Mouse (Mus musculus): ENCODE measurements around the gene Arid1a. TPM values are rescaled to one million over a fixed set of nuclear protein-coding genes. Genes with fewer than 3 reads are reported as not detected.

Arid1a gene
- 32.7 and 34.5 TPM in 2 replicates for polyA plus RNA-seq (2016; fragmentation: Nextera tagmentation; extraction: Ambion mirVana)

DNA sequence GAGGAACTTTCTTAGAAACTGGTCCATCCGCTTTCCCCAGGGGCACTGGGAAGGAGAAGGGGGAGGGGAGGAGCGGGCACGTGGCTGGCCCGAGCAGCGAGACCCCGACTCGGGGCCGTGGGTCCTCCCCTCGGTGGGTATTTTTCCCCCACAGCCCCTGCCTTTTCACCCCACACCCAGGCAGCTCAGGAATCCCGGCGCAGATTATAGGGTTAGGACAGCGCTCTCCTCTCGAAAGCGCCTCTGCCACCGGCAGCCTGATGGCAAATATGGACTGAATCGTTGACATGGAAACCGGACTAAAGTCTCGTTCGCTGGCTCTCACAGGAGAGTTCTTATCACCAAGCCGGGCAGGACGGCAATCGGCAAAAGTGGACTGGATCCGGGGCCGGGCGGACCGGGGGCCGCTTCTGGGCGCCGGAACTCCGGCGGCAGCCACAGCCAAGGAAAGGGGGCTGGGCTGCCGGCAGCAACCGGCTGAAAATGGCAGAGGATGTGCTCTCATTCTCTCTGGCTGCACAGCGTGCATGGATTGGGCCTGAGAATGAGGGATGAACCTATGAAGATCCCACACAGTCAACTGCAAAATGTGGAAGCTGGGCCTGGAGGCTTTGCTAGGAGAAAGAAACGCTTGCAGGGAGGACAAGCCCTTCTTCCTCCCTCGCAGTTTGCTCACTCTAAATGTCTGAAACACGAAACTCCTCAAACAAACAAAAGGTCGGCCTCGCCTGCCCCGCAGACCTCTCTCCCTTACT is at the start of gene Arid1a:
Gene Arid1a (minus strand): TSS at position 256 of the 755 bp plus-strand sequence.
- H3K4me3 ChIP-seq: peak within 1 kb of the TSS; percentile 100
- no peaks in the 10 kb centered on the region for H3K36me3 ChIP-seq
- peaks cover 36% of the 10 kb centered on the region for H3K4me1 ChIP-seq
- under 1% methylated on average over 40 of the region's 40 CpGs for WGBS
- no peaks in the 10 kb centered on the region for H3K27me3 ChIP-seq (ENCODE audit: low read depth, poor library complexity, severe bottlenecking)
- H3K27ac ChIP-seq (replicated peaks): peak within 1 kb of the TSS; percentile 100
- peak; percentile 96 for DNase-seq (ENCODE audit: low spot score)
- no peaks in the 10 kb centered on the region for H3K9me3 ChIP-seq (replicated peaks)

DNA sequence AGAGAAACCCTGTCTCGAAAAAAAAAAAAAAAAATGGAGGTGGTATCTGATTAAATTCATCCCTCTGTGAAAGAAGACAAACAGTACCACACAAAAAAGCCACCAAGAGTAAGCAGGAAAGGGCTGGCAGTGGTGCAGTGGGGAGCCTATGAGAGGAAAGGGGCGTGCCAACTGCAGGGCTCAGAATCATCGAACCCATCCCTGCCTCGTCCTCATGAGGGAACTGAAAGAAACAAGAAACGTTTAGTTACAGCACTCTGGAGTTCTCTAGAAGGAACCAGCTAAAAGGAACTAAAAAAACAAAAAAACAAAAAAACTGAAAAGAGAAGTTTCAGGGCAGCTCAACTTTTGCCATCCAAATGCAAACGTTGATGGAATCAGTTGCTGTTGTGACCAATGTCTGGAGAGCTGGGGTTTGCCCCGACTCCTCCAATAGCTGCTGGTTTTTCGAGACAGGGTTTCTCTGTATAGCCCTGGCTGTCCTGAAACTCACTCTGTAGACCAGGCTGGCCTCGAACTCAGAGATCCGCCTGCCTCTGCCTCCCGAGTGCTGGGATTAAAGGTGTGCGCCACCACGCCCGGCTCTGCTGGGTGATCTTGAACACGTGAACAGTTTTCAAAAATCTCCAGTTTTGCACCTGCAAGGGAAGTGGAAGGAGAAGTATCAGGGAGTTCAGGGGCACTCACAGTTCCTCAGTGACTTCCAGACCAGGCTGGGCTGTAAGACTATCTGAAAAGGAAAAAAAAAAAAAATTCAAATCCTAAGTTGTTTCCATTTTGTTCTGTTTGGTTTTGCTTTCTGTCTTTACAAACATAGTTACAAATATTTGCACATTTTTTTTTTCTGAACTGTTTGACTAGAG is 48.1 kb upstream of the Arid1a start:
- no peaks in the 10 kb centered on the region for H3K4me1 ChIP-seq
- 82% methylated on average over 15 of the region's 15 CpGs for WGBS
- no peaks in the 10 kb centered on the region for H3K9me3 ChIP-seq (replicated peaks)
- no peaks in the 10 kb centered on the region for H3K27me3 ChIP-seq (ENCODE audit: low read depth, poor library complexity, severe bottlenecking)
- H3K4me3 ChIP-seq: no peak overlapping the region
- no peaks in the 10 kb centered on the region for H3K36me3 ChIP-seq
- no peak for DNase-seq (ENCODE audit: low spot score)
- no peak overlapping the region for H3K27ac ChIP-seq (replicated peaks)

DNA sequence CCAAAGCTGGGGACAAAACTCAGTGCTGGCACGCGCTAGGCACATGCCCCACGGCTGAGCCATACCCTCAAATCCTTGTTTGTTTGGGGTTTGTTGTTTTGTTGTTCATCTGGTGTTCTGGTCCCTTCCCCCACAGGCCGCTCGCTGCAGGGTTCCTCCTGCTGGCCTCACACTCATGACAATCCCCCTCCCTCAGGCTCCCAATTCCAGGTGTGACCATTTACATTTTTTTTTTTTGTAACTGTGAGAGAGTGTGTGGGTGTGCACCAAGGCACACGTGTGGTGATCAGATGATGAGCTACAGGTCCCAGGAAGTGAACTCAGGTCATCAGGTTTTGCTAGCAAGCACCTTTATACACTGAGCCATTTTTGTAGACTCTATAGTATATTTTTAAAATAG is 44.0 kb upstream of the Arid1a start:
- no peaks in the 10 kb centered on the region for H3K36me3 ChIP-seq
- WGBS: 33% methylated on average over 6 of the region's 6 CpGs
- DNase-seq (ENCODE audit: low spot score): no peak
- H3K9me3 ChIP-seq (replicated peaks): no peaks in the 10 kb centered on the region
- H3K27me3 ChIP-seq (ENCODE audit: low read depth, poor library complexity, severe bottlenecking): no peaks in the 10 kb centered on the region
- H3K4me1 ChIP-seq: no peaks in the 10 kb centered on the region
- H3K4me3 ChIP-seq: no peak overlapping the region
- H3K27ac ChIP-seq (replicated peaks): no peak overlapping the region

DNA sequence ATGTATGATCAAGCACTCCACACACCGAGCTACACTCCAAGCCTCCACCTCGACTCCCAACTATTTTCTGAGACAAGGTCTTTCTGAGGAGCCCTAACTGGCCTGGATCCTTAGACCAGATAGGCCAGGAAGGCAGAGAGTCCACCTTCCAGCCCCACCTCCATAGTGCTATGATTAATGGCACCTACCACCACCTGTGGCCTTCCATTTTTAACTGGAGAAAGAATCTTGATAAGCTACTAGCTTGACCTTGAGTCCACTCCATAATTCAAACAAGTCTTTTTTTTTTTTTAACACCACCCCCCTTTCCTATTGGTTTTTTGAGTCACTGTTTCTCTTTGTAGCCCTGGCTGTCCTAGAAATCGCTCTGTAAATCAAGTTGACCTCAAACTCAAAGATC is 36.7 kb upstream of the Arid1a start:
- Histone ChIP-seq H3K27ac (replicated peaks) (no peak overlapping the region), H3K4me3 (no peak overlapping the region), H3K36me3 (no peaks in the 10 kb centered on the region), H3K4me1 (no peaks in the 10 kb centered on the region), H3K27me3 (ENCODE audit: low read depth, poor library complexity, severe bottlenecking) (no peaks in the 10 kb centered on the region), H3K9me3 (replicated peaks) (no peaks in the 10 kb centered on the region)
- WGBS: 87% methylated on average over 3 of the region's 3 CpGs
- DNase-seq (ENCODE audit: low spot score): no peak

DNA sequence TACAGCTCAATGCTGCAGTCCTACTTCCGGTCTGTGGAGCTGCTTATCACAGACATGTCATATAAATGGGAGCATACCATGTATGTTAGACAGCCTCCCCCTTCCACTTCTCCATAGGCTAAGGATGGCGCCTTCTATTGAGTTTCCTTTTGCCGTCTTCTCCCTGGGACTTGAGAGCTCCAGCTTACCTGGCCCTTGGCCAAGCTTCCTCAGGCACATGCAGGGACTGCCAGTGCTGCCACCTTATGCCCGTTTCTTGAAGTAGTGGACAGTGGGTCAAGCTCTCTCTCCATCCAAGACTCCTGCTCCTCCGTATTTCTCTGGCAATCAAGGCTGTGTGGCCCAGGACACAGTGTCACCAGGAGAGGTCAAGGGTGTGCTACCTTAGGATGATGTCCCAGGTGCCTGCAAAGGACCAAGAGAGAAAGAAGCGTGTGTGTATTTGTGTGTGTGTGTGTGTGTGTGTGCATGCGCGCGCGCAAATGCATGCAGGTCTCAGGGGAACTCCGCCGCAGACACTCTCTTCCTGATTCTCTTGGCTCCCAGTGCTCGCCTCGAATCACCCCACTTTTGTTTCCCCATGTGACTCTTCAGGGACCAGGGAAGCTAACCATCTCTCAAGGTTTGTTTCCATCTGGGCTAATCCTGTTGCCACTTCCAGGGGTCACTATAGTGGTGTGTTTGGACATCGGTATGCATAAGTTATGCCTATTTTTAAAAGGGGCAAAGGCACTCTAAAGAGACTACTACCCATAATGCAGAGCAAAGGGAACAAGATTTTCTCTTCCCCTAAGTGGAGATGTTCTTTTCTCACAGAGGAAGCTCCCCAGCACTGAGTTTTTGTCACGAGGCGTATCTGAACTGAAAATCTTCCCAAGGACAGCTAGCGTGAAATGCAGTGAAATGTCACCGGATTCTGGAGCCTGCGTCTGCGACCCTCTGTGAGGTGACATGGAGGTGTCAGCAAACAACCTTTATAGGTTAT is 18.3 kb upstream of the Arid1a start:
- no peaks in the 10 kb centered on the region for H3K36me3 ChIP-seq
- no peak overlapping the region for H3K27ac ChIP-seq (replicated peaks)
- no peaks in the 10 kb centered on the region for H3K9me3 ChIP-seq (replicated peaks)
- H3K4me3 ChIP-seq: no peak overlapping the region
- DNase-seq (ENCODE audit: low spot score): no peak
- H3K27me3 ChIP-seq (ENCODE audit: low read depth, poor library complexity, severe bottlenecking): no peaks in the 10 kb centered on the region
- WGBS: 91% methylated on average over 21 of the region's 21 CpGs
- H3K4me1 ChIP-seq: no peaks in the 10 kb centered on the region

DNA sequence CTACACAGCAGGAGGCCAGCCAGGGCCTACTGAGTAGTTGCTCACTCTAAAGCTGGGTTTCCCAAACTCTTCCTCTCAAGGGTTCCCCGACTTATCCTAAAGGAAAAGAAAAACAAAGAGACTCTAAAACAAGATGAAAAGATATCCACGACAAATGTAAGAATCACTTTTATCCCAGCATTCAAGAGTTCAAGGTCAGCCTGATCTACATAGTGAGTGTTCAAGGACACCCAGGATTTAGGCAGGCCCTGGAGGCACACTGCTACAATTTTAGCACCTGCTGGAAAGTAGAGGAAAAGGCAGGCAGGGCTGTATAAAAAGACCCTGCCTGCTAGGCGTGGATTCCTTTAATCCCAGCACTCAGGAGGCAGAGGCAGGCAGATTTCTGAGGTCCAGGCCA is 12.6 kb upstream of the Arid1a start:
- H3K27me3 ChIP-seq (ENCODE audit: low read depth, poor library complexity, severe bottlenecking): no peaks in the 10 kb centered on the region
- no peaks in the 10 kb centered on the region for H3K4me1 ChIP-seq
- H3K27ac ChIP-seq (replicated peaks): no peak overlapping the region
- DNase-seq (ENCODE audit: low spot score): no peak
- 77% methylated on average over 3 of the region's 3 CpGs for WGBS
- no peak overlapping the region for H3K4me3 ChIP-seq
- no peaks in the 10 kb centered on the region for H3K9me3 ChIP-seq (replicated peaks)
- no peaks in the 10 kb centered on the region for H3K36me3 ChIP-seq

DNA sequence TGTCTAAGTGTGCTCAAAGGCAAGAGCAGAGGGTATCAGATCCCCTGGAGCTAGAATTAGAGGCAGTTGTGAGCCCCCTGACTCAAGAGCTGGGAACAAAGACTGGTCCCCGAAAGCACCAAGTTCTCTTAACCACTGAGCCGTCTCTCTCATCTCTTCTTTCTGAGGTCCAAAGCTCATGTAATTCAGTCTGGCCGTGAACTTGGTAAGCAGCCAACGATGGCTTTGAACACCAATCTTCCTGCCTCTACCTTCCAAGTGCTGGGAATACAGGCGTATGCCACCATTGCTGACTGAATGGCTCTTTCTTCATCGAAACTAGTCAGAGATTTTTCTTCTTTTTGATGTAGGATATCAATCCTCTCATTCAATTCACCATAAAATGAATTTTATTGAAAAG is 6.5 kb upstream of the Arid1a start:
- H3K9me3 ChIP-seq (replicated peaks): no peaks in the 10 kb centered on the region
- 81% methylated on average over 6 of the region's 6 CpGs for WGBS
- H3K27ac ChIP-seq (replicated peaks): no peak overlapping the region
- H3K4me1 ChIP-seq: no peaks in the 10 kb centered on the region
- no peaks in the 10 kb centered on the region for H3K27me3 ChIP-seq (ENCODE audit: low read depth, poor library complexity, severe bottlenecking)
- no peak overlapping the region for H3K4me3 ChIP-seq
- no peak for DNase-seq (ENCODE audit: low spot score)
- H3K36me3 ChIP-seq: no peaks in the 10 kb centered on the region

DNA sequence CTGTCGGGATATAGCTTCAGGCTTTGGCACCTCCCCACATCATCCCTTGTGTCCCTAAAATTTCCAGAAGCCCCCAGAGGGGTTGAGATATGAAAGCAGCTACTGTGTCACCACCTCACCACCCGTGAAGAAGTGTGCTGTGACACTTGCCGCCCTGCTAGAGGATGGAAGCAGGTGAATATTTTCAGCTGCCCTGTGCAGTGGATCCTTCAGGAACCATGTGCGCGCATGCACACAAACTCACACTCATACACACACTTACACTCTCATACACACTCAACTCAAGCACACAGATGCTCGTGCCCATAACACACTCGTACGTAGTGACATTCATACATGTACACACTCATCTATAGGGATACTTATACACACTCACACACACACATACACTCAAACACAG is 3.1 kb upstream of the Arid1a start:
- H3K27me3 ChIP-seq (ENCODE audit: low read depth, poor library complexity, severe bottlenecking): no peaks in the 10 kb centered on the region
- H3K27ac ChIP-seq (replicated peaks): no peak overlapping the region
- H3K4me3 ChIP-seq: no peak overlapping the region
- 89% methylated on average over 8 of the region's 8 CpGs for WGBS
- no peaks in the 10 kb centered on the region for H3K9me3 ChIP-seq (replicated peaks)
- H3K4me1 ChIP-seq: peaks cover 27% of the 10 kb centered on the region
- DNase-seq (ENCODE audit: low spot score): no peak
- no peaks in the 10 kb centered on the region for H3K36me3 ChIP-seq

DNA sequence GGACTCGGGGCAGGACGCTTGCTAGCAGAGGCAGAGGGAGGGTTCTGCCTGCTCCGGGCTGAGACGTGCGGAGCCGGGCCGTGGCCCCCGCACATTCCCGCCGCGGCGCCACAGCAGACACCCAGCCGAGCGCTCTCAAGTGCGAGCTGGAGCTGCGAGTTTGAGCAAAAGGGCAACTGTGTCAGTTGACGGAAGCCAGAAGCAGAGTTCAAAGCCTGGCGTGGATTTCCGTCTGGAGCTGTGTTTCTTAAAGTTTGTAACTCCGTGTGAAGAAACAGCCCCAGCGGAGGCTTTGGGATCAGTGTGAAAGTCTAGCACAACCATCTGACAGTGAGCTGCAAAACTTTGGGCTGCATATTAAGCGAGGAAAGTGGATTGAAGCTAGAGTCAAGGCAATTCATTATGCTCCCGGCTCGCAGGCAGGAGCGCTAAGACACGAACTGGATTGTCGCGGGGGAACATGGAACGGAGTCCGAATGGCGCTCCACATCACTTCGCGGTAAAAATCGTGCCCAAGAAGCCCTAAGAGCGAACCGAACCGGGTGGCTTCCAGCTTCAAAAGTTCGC is 783 bp upstream of the Arid1a start:
- under 1% methylated on average over 38 of the region's 38 CpGs for WGBS
- no peaks in the 10 kb centered on the region for H3K9me3 ChIP-seq (replicated peaks)
- DNase-seq (ENCODE audit: low spot score): peak; percentile 89
- peak overlapping the region; percentile 100 for H3K27ac ChIP-seq (replicated peaks)
- no peaks in the 10 kb centered on the region for H3K36me3 ChIP-seq
- peaks cover 36% of the 10 kb centered on the region for H3K4me1 ChIP-seq
- H3K4me3 ChIP-seq: peak overlapping the region; percentile 100
- no peaks in the 10 kb centered on the region for H3K27me3 ChIP-seq (ENCODE audit: low read depth, poor library complexity, severe bottlenecking)

DNA sequence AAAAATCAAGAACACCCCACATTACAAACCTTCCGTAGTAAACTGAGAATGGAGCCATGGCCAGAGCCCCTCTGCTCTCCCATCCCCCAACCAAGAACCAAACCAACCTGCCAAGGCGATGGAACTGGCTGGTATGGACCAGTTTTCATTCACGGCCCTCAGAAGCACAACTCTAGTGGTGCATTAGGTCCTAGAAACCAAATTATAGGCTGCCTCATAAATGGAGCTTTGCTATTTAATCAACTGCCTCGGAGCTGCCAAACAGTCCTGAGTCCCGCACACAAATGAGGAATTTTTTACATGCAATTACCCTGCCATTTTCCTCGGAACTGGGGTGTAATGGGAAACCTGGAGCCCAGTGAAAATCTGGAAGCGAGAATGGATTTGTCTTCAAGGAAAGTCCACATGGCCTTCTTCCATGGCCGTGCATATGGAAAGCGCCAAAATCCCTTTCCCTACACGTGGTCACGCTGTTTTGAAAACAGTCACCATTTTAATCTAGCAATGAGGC is 653 bp downstream of the Arid1a start:
- 3% methylated on average over 11 of the region's 11 CpGs for WGBS
- H3K4me1 ChIP-seq: peaks cover 37% of the 10 kb centered on the region
- H3K4me3 ChIP-seq: peak overlapping the region; percentile 100
- peak; percentile 42 for DNase-seq (ENCODE audit: low spot score)
- no peaks in the 10 kb centered on the region for H3K27me3 ChIP-seq (ENCODE audit: low read depth, poor library complexity, severe bottlenecking)
- no peaks in the 10 kb centered on the region for H3K9me3 ChIP-seq (replicated peaks)
- peak overlapping the region; percentile 100 for H3K27ac ChIP-seq (replicated peaks)
- H3K36me3 ChIP-seq: no peaks in the 10 kb centered on the region

DNA sequence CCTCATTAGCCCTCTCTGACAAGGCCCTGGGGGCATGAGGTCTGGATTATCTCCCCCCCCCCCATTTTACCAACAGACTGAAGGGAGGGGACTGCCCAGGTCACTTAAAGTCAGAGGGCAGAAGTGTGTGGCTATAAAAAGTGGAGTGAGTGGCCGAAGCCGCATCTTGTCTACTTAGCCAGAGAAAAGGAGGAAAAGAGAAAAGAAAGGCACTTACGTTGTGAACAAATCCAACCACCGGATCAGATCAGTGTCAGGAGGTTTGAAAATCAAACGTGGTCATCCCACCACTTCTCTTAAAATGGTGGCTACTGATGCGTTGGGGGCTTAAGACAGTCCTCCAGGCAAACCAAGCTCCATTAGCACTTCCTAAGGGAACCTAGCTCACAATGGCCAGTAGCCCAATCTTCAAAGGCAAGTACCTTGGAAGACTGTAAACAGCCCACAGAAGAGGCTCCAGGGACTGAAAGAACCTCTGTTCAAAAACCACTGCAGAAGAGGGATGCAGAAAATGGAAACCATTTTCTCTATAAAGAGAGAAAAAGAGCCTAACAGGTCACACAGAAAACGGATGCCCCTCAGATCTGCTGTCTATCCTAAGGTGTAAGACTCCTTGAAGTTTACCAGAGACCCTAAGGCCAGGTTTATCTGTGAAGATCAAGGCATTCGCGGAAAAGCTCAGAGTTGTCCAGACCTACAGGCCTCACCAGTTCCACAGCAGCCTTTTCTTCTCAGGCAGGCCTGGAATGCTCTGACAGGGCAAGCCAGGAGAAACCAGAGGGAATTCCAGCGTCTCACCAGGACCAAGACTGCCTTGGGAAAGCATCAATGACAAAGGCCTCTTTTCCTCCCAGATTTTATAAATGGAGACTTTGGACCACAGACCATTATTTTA is 1.5 kb downstream of the Arid1a start:
- WGBS: 3% methylated on average over 10 of the region's 10 CpGs
- peak; percentile 37 for DNase-seq (ENCODE audit: low spot score)
- peaks cover 4% of the 10 kb centered on the region for H3K36me3 ChIP-seq
- H3K9me3 ChIP-seq (replicated peaks): no peaks in the 10 kb centered on the region
- H3K27me3 ChIP-seq (ENCODE audit: low read depth, poor library complexity, severe bottlenecking): no peaks in the 10 kb centered on the region
- H3K4me1 ChIP-seq: peaks cover 45% of the 10 kb centered on the region
- peak overlapping the region; percentile 100 for H3K4me3 ChIP-seq
- peak overlapping the region; percentile 100 for H3K27ac ChIP-seq (replicated peaks)
